In genomic region chr3:123009417-123009816, GRCm38 (mm10) we compare ENCODE assay signal across 27 mouse cellular contexts. TPM values are rescaled to one million over a fixed set of nuclear protein-coding genes. Genes with fewer than 3 reads are reported as not detected.
DNase-seq lines count a peak whose midpoint lies in the region; ATAC-seq and TF ChIP-seq lines count a peak whose summit lies in the region.
"Had no signal": no experiment of that assay in that cellular context is flagged by ENCODE, and none has a peak within 500 bp of the region (broad histone marks: within the 10 kb centered on the region; RNA-seq: fewer than 3 reads in every experiment).

No protein-coding gene starts in this region.

- no peak overlapping the region for H3K4me3 ChIP-seq in heart, adult 2 months
- no peak overlapping the region for H3K4me3 ChIP-seq in kidney, embryonic 15.5 days (replicated peaks)
- H3K4me3 ChIP-seq in embryonic facial prominence, embryonic 14.5 days (ENCODE audit: low read depth, low read length), result no peak overlapping the region
- H3K4me3 ChIP-seq in intestine, embryonic 16.5 days (ENCODE audit: low read length), result no peak overlapping the region
- H3K4me3 ChIP-seq: forebrain, embryonic 10.5 days; gastrocnemius, adult 2 months; heart, embryonic 15.5 days; intestine, embryonic 15.5 days; liver, embryonic 13.5 days; midbrain, embryonic 12.5 days had no signal

- TF ChIP-seq CTCF in heart, adult 2 months (IDR thresholded peaks at IDR 0.05), result no peak

- no peak overlapping the region for H3K9ac ChIP-seq in heart, adult 2 months (ENCODE audit: low read depth, low read length)
- H3K9ac ChIP-seq in kidney, embryonic 15.5 days, result no peak overlapping the region
- no peak overlapping the region for H3K9ac ChIP-seq in embryonic facial prominence, embryonic 14.5 days (ENCODE audit: low read depth, low read length)
- no peak overlapping the region for H3K9ac ChIP-seq in intestine, embryonic 16.5 days (ENCODE audit: low read depth, low read length)
- H3K9ac ChIP-seq: heart, embryonic 15.5 days; intestine, embryonic 15.5 days; liver, embryonic 13.5 days; midbrain, embryonic 12.5 days had no signal

- WGBS in heart, adult 2 months, result 33% methylated on average over 6 of the region's 6 CpGs
- 37% methylated on average over 6 of the region's 6 CpGs for WGBS in kidney, embryonic 15.5 days
- WGBS in embryonic facial prominence, embryonic 14.5 days, result 41% methylated on average over 6 of the region's 6 CpGs
- WGBS in intestine, embryonic 16.5 days, result 59% methylated on average over 6 of the region's 6 CpGs

- no peak overlapping the region for H3K4me2 ChIP-seq in kidney, embryonic 15.5 days
- H3K4me2 ChIP-seq in embryonic facial prominence, embryonic 14.5 days (ENCODE audit: low read depth, low read length), result no peak overlapping the region
- H3K4me2 ChIP-seq in intestine, embryonic 16.5 days (ENCODE audit: low read depth, low read length), result no peak overlapping the region
- H3K4me2 ChIP-seq: heart, embryonic 15.5 days; intestine, embryonic 15.5 days; liver, embryonic 13.5 days; midbrain, embryonic 12.5 days had no signal

- TF ChIP-seq POLR2A in heart, adult 2 months (IDR thresholded peaks at IDR 0.05; ENCODE audit: insufficient read depth, low read depth, low read length), result no peak

- no peak overlapping the region; the same call in 1 of the 2 replicates for H3K27ac ChIP-seq in heart, adult 2 months
- 0 out of 2 replicates have a peak overlapping the region, but pooled peaks have one; percentile 10 for H3K27ac ChIP-seq in kidney, embryonic 15.5 days
- H3K27ac ChIP-seq in embryonic facial prominence, embryonic 14.5 days (replicated peaks; ENCODE audit: low read depth, low read length), result no peak overlapping the region
- no peak overlapping the region for H3K27ac ChIP-seq in intestine, embryonic 16.5 days (ENCODE audit: low read length)
- H3K27ac ChIP-seq: forebrain, embryonic 10.5 days; gastrocnemius, adult 2 months; heart, embryonic 15.5 days; intestine, embryonic 15.5 days; liver, embryonic 13.5 days; midbrain, embryonic 12.5 days had no signal

- no peaks in the 10 kb centered on the region; the same call in 1 of the 2 replicates for H3K79me2 ChIP-seq in heart, adult 2 months (replicated peaks; ENCODE audit: control insufficient read depth, insufficient read depth, low read length)

- intact Hi-C loops in heart, adult 2 months (cut with DNase I), result no loop called here

- no peak for TF ChIP-seq EP300 in heart, adult 2 months (IDR thresholded peaks at IDR 0.05; ENCODE audit: insufficient read depth, low read depth, low read length)

- ATAC-seq in kidney, embryonic 15.5 days (replicated peaks; ENCODE audit: low FRiP score), result no peak
- no peak for ATAC-seq in embryonic facial prominence, embryonic 14.5 days (ENCODE audit: low read depth)
- ATAC-seq in intestine, embryonic 16.5 days, result no peak
- ATAC-seq: hindbrain, embryonic 16.5 days; intestine, embryonic 15.5 days; Patski had no signal

- no peaks in the 10 kb centered on the region for H3K4me1 ChIP-seq in heart, adult 2 months (ENCODE audit: control insufficient read depth, insufficient read depth, low read length)
- H3K4me1 ChIP-seq in kidney, embryonic 15.5 days, result no peaks in the 10 kb centered on the region
- H3K4me1 ChIP-seq in embryonic facial prominence, embryonic 14.5 days (ENCODE audit: control insufficient read depth, insufficient read depth, low read length), result no peaks in the 10 kb centered on the region
- H3K4me1 ChIP-seq in intestine, embryonic 16.5 days (ENCODE audit: control insufficient read depth, insufficient read depth, low read length), result no peaks in the 10 kb centered on the region
- H3K4me1 ChIP-seq: heart, embryonic 15.5 days; intestine, embryonic 15.5 days; liver, embryonic 13.5 days; midbrain, embryonic 12.5 days had no signal

- no peaks in the 10 kb centered on the region for H3K9me3 ChIP-seq in kidney, embryonic 15.5 days (replicated peaks)
- no peaks in the 10 kb centered on the region for H3K9me3 ChIP-seq in embryonic facial prominence, embryonic 14.5 days (ENCODE audit: control insufficient read depth, low read length)
- H3K9me3 ChIP-seq in intestine, embryonic 16.5 days (ENCODE audit: control insufficient read depth, low read length), result no peaks in the 10 kb centered on the region
- H3K9me3 ChIP-seq: forebrain, embryonic 10.5 days; G1E; heart, embryonic 15.5 days; intestine, embryonic 15.5 days; liver, embryonic 13.5 days; midbrain, embryonic 12.5 days had no signal

- DNase-seq in heart, adult 11 months, result peak; percentile 90
- no peak for DNase-seq in heart, adult 2 months
- DNase-seq in kidney, adult 18-20 months, result no peak
- peak; percentile 10 for DNase-seq in brain, adult 2 months (ENCODE audit: low read depth, low spot score)
- peak; percentile 25 for DNase-seq in embryonic facial prominence, embryonic 14.5 days (ENCODE audit: low spot score)
- DNase-seq: adrenal gland, postnatal 36 days; cerebellum, adult 11-12 months; cerebellum, postnatal 10 days; gastrocnemius, adult 2 months; heart, postnatal 4 days; kidney, postnatal 36 days; liver, embryonic 13.5 days; lung, adult 2 months; lung, postnatal 14 days; right cerebral cortex, postnatal 14 days had no signal

- no peaks in the 10 kb centered on the region for H3K27me3 ChIP-seq in heart, adult 2 months (ENCODE audit: control insufficient read depth, insufficient read depth, low read length)
- no peaks in the 10 kb centered on the region for H3K27me3 ChIP-seq in kidney, embryonic 15.5 days
- H3K27me3 ChIP-seq in embryonic facial prominence, embryonic 14.5 days (replicated peaks; ENCODE audit: control insufficient read depth, insufficient read depth, low read length), result no peaks in the 10 kb centered on the region
- H3K27me3 ChIP-seq in intestine, embryonic 16.5 days (replicated peaks; ENCODE audit: control insufficient read depth, insufficient read depth, low read length), result no peaks in the 10 kb centered on the region
- H3K27me3 ChIP-seq: heart, embryonic 15.5 days; intestine, embryonic 15.5 days; liver, embryonic 13.5 days; midbrain, embryonic 12.5 days; Patski had no signal

- peaks cover 3% of the 10 kb centered on the region; the same call in 1 of the 2 replicates for H3K36me3 ChIP-seq in heart, adult 2 months (ENCODE audit: control insufficient read depth, insufficient read depth, low read length)
- no peaks in the 10 kb centered on the region for H3K36me3 ChIP-seq in kidney, embryonic 15.5 days
- H3K36me3 ChIP-seq in embryonic facial prominence, embryonic 14.5 days (ENCODE audit: control insufficient read depth, insufficient read depth, low read length), result no peaks in the 10 kb centered on the region
- no peaks in the 10 kb centered on the region for H3K36me3 ChIP-seq in intestine, embryonic 16.5 days (ENCODE audit: control insufficient read depth, insufficient read depth, low read length)
- H3K36me3 ChIP-seq: forebrain, embryonic 10.5 days; G1E; intestine, embryonic 15.5 days; liver, embryonic 13.5 days; midbrain, embryonic 12.5 days had no signal

RNA-seq across cellular contexts. Expression of gene Usp53, which starts 25.1 kb away (rescaled TPM):
- 1 to 10 TPM; 7.5 to 7.9 TPM for total RNA-seq in heart, adult 2 months (2021)
- 1.9 and 5.0 TPM in 2 replicates for polyA plus RNA-seq in heart, adult 2 months (2012; rRNA removed)
- 10.7 and 10.8 TPM in 2 replicates for polyA plus RNA-seq in kidney, embryonic 15.5 days (2015; fragmentation: Nextera tagmentation; extraction: Ambion mirVana)
- polyA plus RNA-seq in embryonic facial prominence, embryonic 14.5 days (2014; fragmentation: Nextera tagmentation; extraction: Ambion mirVana), result 7.7 and 8.1 TPM in 2 replicates
- polyA plus RNA-seq in intestine, embryonic 16.5 days (2015; fragmentation: Nextera tagmentation; extraction: Ambion mirVana), result 6.6 and 9.2 TPM in 2 replicates

RNA-seq across cellular contexts. Expression of gene Myoz2, which starts 25.4 kb away (rescaled TPM):
- total RNA-seq in heart, adult 2 months (2021), result 1,000 to 10,000 TPM; 1,454 to 1,834 TPM
- 691 and 950 TPM in 2 replicates for polyA plus RNA-seq in heart, adult 2 months (2012; rRNA removed)
- polyA plus RNA-seq in kidney, embryonic 15.5 days (2015; fragmentation: Nextera tagmentation; extraction: Ambion mirVana), result 2.2 and 6.7 TPM in 2 replicates
- 64.7 and 94.7 TPM in 2 replicates for polyA plus RNA-seq in embryonic facial prominence, embryonic 14.5 days (2014; fragmentation: Nextera tagmentation; extraction: Ambion mirVana)
- polyA plus RNA-seq in intestine, embryonic 16.5 days (2015; fragmentation: Nextera tagmentation; extraction: Ambion mirVana), result 0.45 and 0.59 TPM in 2 replicates
- total RNA-seq: megakaryocyte progenitor cell, adult 5-6 weeks had no signal
- polyA plus RNA-seq: cortical plate, adult 2 months; forebrain, embryonic 10.5 days; G1E; midbrain, embryonic 12.5 days; thymus, postnatal 0 days had no signal

Comparison
In these comparisons a context has a peak if more than half of its experiments do, and no peak if none do; other contexts are left out.
1. DNase-seq: peak in heart, adult 11 months (single experiment), brain, adult 2 months (single experiment) and embryonic facial prominence, embryonic 14.5 days (single experiment); none in heart, adult 2 months (0 of 2) and kidney, adult 18-20 months (single experiment).